Mouse (Mus musculus) hindbrain, embryonic 14.5 days (tissue): ENCODE measurements at regions not wholly inside any gene's neighbourhood (a gene's known extent, or its start where the extent isn't known, plus 50 kb on each side); places are given as distances from the start of the nearest gene placed in this dataset.

Experiments
- ATAC-seq: fragments of 200-750 bp; cut with Nextera tagmentation; 2 replicates; pipeline ENCODE4 v1.8.0; 2017; ENCODE audit warnings: moderate number of reproducible peaks, mild to moderate bottlenecking, moderate TSS enrichment, moderate library complexity; ENCODE audit not compliant: low FRiP score
- DNase-seq: peaks from one replicate; pipeline ENCODE4 v3.0.0-alpha.2; 2015; ENCODE audit warnings: low spot score
- H3K27ac ChIP-seq: fragments of 300-500 bp; sonication (generic); 2 replicates; pipeline ENCODE4 v1.5.1; 2014; ENCODE audit warnings: mild to moderate bottlenecking, moderate library complexity
- H3K27me3 ChIP-seq: fragments of 300-500 bp; sonication (generic); 2 replicates; pipeline ENCODE4 v1.6.1; 2014; ENCODE audit warnings: mild to moderate bottlenecking, low read length, mixed read lengths; ENCODE audit not compliant: control insufficient read depth, insufficient read depth
- H3K36me3 ChIP-seq: fragments of 300-500 bp; sonication (generic); replicated peaks from 2 replicates; pipeline ENCODE4 v1.6.1; 2014; ENCODE audit not compliant: control insufficient read depth, insufficient read depth
- H3K4me1 ChIP-seq: fragments of 300-500 bp; sonication (generic); replicated peaks from 2 replicates; pipeline ENCODE4 v1.6.1; 2014; ENCODE audit warnings: antibody characterized with exemption, low read length, mixed read lengths; ENCODE audit not compliant: control insufficient read depth, insufficient read depth
- H3K4me2 ChIP-seq: fragments of 300-500 bp; sonication (generic); replicated peaks from 2 replicates; pipeline ENCODE4 v1.6.1; 2014; ENCODE audit warnings: mild to moderate bottlenecking, moderate library complexity
- H3K4me3 ChIP-seq: fragments of 300-500 bp; sonication (generic); replicated peaks from 2 replicates; pipeline ENCODE4 v1.5.1; 2014; ENCODE audit warnings: mild to moderate bottlenecking, low read length
- H3K9ac ChIP-seq: fragments of 300-500 bp; sonication (generic); 2 replicates; pipeline ENCODE4 v1.6.1; 2014
- H3K9me3 ChIP-seq: fragments of 300-500 bp; sonication (generic); 2 replicates; pipeline ENCODE4 v1.6.1; 2016; ENCODE audit warnings: low read length; ENCODE audit not compliant: control insufficient read depth
- WGBS: fragments of 180-500 bp; shearing (Covaris S2); extraction: QIAGEN DNeasy Blood & Tissue Kit; methylation state at CpG from one replicate; pipeline ENCODE4 v1.1.7; 2014; 5-methylcytosine and 5-hydroxymethylcytosine counted together

DNA sequence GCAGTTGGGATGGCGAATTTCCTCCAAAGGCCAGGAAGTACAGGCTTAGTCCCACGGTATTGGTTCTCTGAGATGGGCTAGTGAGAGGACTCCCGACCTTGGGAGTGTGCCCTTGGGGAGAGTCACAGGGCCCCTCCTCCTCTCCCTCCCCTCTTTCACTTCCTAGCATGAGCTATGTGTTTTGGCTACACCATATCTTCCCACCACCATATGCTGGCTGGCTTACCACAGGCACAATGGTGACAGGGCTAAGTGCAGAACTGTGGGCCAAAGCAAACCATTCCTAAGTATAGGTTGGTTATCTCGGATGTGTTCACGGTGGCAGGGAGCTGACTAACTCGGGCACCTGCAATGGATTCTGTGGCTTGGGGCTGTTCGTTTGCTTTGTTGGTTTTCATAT is 81.0 kb upstream of the Hes1 start:
- Histone ChIP-seq H3K27me3 (no peaks in the 10 kb centered on the region), H3K4me2 (no peak overlapping the region), H3K36me3 (no peaks in the 10 kb centered on the region), H3K4me3 (no peak overlapping the region), H3K27ac (no peak overlapping the region), H3K9me3 (no peaks in the 10 kb centered on the region), H3K4me1 (no peaks in the 10 kb centered on the region), H3K9ac (no peak overlapping the region)
- ATAC-seq = no peak
- 79% methylated on average over 7 of the region's 7 CpGs for WGBS
- DNase-seq = no peak

GRCm38 (mm10) chr16:29985126-29985931 is 78.9 kb upstream of the Hes1 start:
- H3K9me3 ChIP-seq = no peaks in the 10 kb centered on the region
- H3K4me2 ChIP-seq = no peak overlapping the region
- WGBS = 94% methylated on average over 11 of the region's 11 CpGs
- H3K4me3 ChIP-seq = no peak overlapping the region
- H3K36me3 ChIP-seq = no peaks in the 10 kb centered on the region
- H3K4me1 ChIP-seq = no peaks in the 10 kb centered on the region
- no peak for ATAC-seq
- no peak overlapping the region for H3K9ac ChIP-seq
- H3K27ac ChIP-seq = no peak overlapping the region
- no peaks in the 10 kb centered on the region for H3K27me3 ChIP-seq
- DNase-seq = no peak

- Histone ChIP-seq H3K4me3 (no peak overlapping the region), H3K27me3 (no peaks in the 10 kb centered on the region; the same call in 1 of the 2 replicates), H3K36me3 (no peaks in the 10 kb centered on the region), H3K27ac (no peak overlapping the region), H3K4me1 (no peaks in the 10 kb centered on the region), H3K9ac (no peak overlapping the region), H3K4me2 (no peak overlapping the region), H3K9me3 (no peaks in the 10 kb centered on the region)
- 89% methylated on average over 4 of the region's 4 CpGs for WGBS
- DNase-seq (no peak), ATAC-seq (no peak)
Observed at GRCm38 (mm10) chr16:29987595-29987994, 76.6 kb upstream of the Hes1 start.

DNA sequence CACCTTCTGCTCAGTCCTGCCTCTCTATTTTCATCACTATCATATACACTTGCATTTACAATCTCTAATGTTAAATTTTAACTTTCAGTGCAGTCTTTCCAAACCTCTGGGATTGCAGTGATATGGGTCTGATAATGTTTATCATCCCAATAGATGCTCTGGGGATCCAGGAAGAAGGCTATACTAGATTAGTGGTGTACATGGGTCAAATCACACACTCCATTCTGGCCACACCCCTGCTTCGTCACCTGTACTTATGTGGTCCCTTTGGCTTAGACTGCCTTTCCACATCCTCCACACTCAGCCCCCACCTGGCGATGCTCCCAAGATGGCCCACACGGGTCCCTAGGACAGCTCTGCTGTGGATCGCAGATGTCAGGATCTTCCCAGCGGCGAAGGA is 76.2 kb upstream of the Hes1 start:
- Histone ChIP-seq H3K4me2 (no peak overlapping the region), H3K36me3 (no peaks in the 10 kb centered on the region), H3K4me1 (no peaks in the 10 kb centered on the region), H3K27me3 (no peaks in the 10 kb centered on the region; the same call in 1 of the 2 replicates), H3K9me3 (no peaks in the 10 kb centered on the region), H3K4me3 (no peak overlapping the region), H3K27ac (no peak overlapping the region), H3K9ac (no peak overlapping the region)
- ATAC-seq (no peak), DNase-seq (no peak)
- WGBS = 98% methylated on average over 6 of the region's 6 CpGs

- DNase-seq = no peak
- no peaks in the 10 kb centered on the region; the same call in 1 of the 2 replicates for H3K27me3 ChIP-seq
- 21% methylated on average over 1 of the region's 1 CpGs for WGBS
- H3K9me3 ChIP-seq = no peaks in the 10 kb centered on the region
- H3K4me1 ChIP-seq = no peaks in the 10 kb centered on the region
- ATAC-seq = no peak
- no peak overlapping the region for H3K4me3 ChIP-seq
- no peaks in the 10 kb centered on the region for H3K36me3 ChIP-seq
- no peak overlapping the region for H3K27ac ChIP-seq
- no peak overlapping the region for H3K9ac ChIP-seq
- no peak overlapping the region for H3K4me2 ChIP-seq
Observed at GRCm38 (mm10) chr16:29989308-29989707, 74.9 kb upstream of the Hes1 start.

DNA sequence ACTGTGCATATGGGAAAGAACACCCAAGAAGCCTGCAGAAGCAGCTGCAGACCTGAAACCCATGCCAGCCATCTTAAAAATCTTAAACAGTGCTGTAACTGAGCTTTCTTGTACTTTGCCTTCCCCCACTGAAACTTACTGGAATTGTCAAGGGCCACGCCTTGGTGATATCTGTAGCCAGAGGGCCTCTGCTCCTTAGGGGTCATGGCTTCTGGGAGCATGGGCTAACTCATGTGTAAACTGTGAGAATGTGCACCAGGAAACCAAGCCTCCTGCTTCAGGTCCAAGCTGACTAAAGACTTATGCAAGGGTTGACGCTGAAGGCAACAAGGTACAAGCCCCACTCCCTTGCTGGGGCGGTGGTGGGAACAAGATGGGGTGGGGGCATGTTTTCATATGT is 73.8 kb upstream of the Hes1 start:
- Histone ChIP-seq H3K27ac (no peak overlapping the region), H3K27me3 (no peaks in the 10 kb centered on the region; the same call in 1 of the 2 replicates), H3K4me1 (no peaks in the 10 kb centered on the region), H3K4me3 (no peak overlapping the region), H3K9ac (no peak overlapping the region), H3K4me2 (no peak overlapping the region), H3K36me3 (no peaks in the 10 kb centered on the region), H3K9me3 (no peaks in the 10 kb centered on the region)
- DNase-seq (no peak), ATAC-seq (no peak)
- 94% methylated on average over 3 of the region's 3 CpGs for WGBS

GRCm38 (mm10) chr16:29990795-29991587 is 73.2 kb upstream of the Hes1 start:
- H3K4me3 ChIP-seq = no peak overlapping the region
- H3K27me3 ChIP-seq = no peaks in the 10 kb centered on the region; the same call in 1 of the 2 replicates
- H3K36me3 ChIP-seq = no peaks in the 10 kb centered on the region
- WGBS = 90% methylated on average over 9 of the region's 9 CpGs
- H3K4me1 ChIP-seq = no peaks in the 10 kb centered on the region
- H3K9me3 ChIP-seq = no peaks in the 10 kb centered on the region
- DNase-seq (no peak), ATAC-seq (no peak)
- H3K4me2 ChIP-seq = no peak overlapping the region
- no peak overlapping the region for H3K9ac ChIP-seq
- no peak overlapping the region for H3K27ac ChIP-seq

GRCm38 (mm10) chr16:29991876-29992380 is 72.3 kb upstream of the Hes1 start:
- H3K9ac ChIP-seq = no peak overlapping the region
- no peak for DNase-seq
- H3K9me3 ChIP-seq = no peaks in the 10 kb centered on the region
- H3K4me2 ChIP-seq = no peak overlapping the region
- ATAC-seq = no peak
- H3K4me3 ChIP-seq = no peak overlapping the region
- no peaks in the 10 kb centered on the region for H3K36me3 ChIP-seq
- no peak overlapping the region for H3K27ac ChIP-seq
- H3K27me3 ChIP-seq = no peaks in the 10 kb centered on the region; the same call in 1 of the 2 replicates
- WGBS = 89% methylated on average over 8 of the region's 8 CpGs
- H3K4me1 ChIP-seq = no peaks in the 10 kb centered on the region

GRCm38 (mm10) chr16:29993111-29993510 is 71.1 kb upstream of the Hes1 start:
- H3K4me2 ChIP-seq = no peak overlapping the region
- no peak overlapping the region for H3K4me3 ChIP-seq
- H3K36me3 ChIP-seq = no peaks in the 10 kb centered on the region
- no peaks in the 10 kb centered on the region for H3K4me1 ChIP-seq
- DNase-seq (no peak), ATAC-seq (no peak)
- no peak overlapping the region for H3K9ac ChIP-seq
- H3K9me3 ChIP-seq = no peaks in the 10 kb centered on the region
- WGBS = 79% methylated on average over 7 of the region's 7 CpGs
- H3K27ac ChIP-seq = no peak overlapping the region
- H3K27me3 ChIP-seq = no peaks in the 10 kb centered on the region; the same call in 1 of the 2 replicates
